Mouse (Mus musculus) embryonic fibroblast, embryonic 13.5 days (primary cell): Measurements from ENCODE around the gene Kcns1. TPM values are rescaled to one million over a fixed set of nuclear protein-coding genes. Genes with fewer than 3 reads are reported as not detected.

Experiments used
- H3K27ac ChIP-seq: 2 replicates; pipeline ENCODE4 v1.5.1; 2012; ENCODE audit warnings: low read length, control low read depth, inconsistent platforms; ENCODE audit not compliant: insufficient read depth
- H3K4me1 ChIP-seq: 2 replicates; pipeline ENCODE4 v1.6.1; 2011; ENCODE audit warnings: low read length; ENCODE audit not compliant: control insufficient read depth, insufficient read depth
- H3K4me3 ChIP-seq: 2 replicates; pipeline ENCODE4 v1.5.1; 2011; ENCODE audit warnings: mild to moderate bottlenecking, control low read depth, low read length; ENCODE audit not compliant: insufficient read depth
- CTCF ChIP-seq: IDR thresholded peaks from 2 replicates; pipeline ENCODE4 v1.5.1; 2011; ENCODE audit warnings: mild to moderate bottlenecking, control low read depth, low read length, moderate library complexity, borderline replicate concordance; ENCODE audit not compliant: insufficient read depth
- POLR2A ChIP-seq: IDR thresholded peaks from 2 replicates; pipeline ENCODE4 v1.6.1; 2011; ENCODE audit warnings: low read depth, mild to moderate bottlenecking, control low read depth, low read length, moderate library complexity
- polyA plus RNA-seq: library from polyadenylated mRNA; stranded (reverse); fragments of >200 nt; gene quantifications from 2 replicates; pipeline ENCODE4 v1.2.4, GENCODE M21; 2011; ENCODE audit warnings: low read depth; ENCODE audit not compliant: missing spikeins, insufficient read length

The Kcns1 gene
- polyA plus RNA-seq, 1 experiment: 1.1 TPM

GRCm38 (mm10) chr2:164150086-164150760, 20.7 kb downstream of the Kcns1 start:
- Histone ChIP-seq H3K4me1 (peaks cover 5% of the 10 kb centered on the region), H3K4me3 (no peak overlapping the region), H3K27ac (peak overlapping the region; percentile 74)
- no peak for TF ChIP-seq CTCF
- TF ChIP-seq POLR2A: no peak

GRCm38 (mm10) chr2:164146556-164146955, 24.4 kb downstream of the Kcns1 start:
- no peak for TF ChIP-seq POLR2A
- TF ChIP-seq CTCF: no peak
- H3K4me3 ChIP-seq: no peak overlapping the region
- peaks cover 5% of the 10 kb centered on the region for H3K4me1 ChIP-seq
- H3K27ac ChIP-seq: no peak overlapping the region

GRCm38 (mm10) chr2:164144541-164144940, 26.4 kb downstream of the Kcns1 start:
- Histone ChIP-seq H3K4me3 (no peak overlapping the region), H3K27ac (no peak overlapping the region), H3K4me1 (peaks cover 6% of the 10 kb centered on the region; the same call in 1 of the 2 replicates)
- no peak for TF ChIP-seq CTCF

GRCm38 (mm10) chr2:164144025-164144424, 26.9 kb downstream of the Kcns1 start:
- Histone ChIP-seq H3K4me1 (peaks cover 6% of the 10 kb centered on the region; the same call in 1 of the 2 replicates), H3K4me3 (no peak overlapping the region), H3K27ac (no peak overlapping the region)
- TF ChIP-seq POLR2A (no peak), CTCF (no peak)

GRCm38 (mm10) chr2:164142021-164142420, 28.9 kb downstream of the Kcns1 start:
- H3K4me3 ChIP-seq: no peak overlapping the region
- H3K27ac ChIP-seq: no peak overlapping the region
- TF ChIP-seq POLR2A: no peak
- TF ChIP-seq CTCF: no peak
- H3K4me1 ChIP-seq: peaks cover 6% of the 10 kb centered on the region; the same call in 1 of the 2 replicates

- TF ChIP-seq CTCF: no peak
- TF ChIP-seq POLR2A: no peak
- Histone ChIP-seq H3K27ac (peak overlapping the region; percentile 17; the same call in 1 of the 2 replicates), H3K4me1 (peaks cover 8% of the 10 kb centered on the region; the same call in 1 of the 2 replicates), H3K4me3 (no peak overlapping the region)
Observed at GRCm38 (mm10) chr2:164137754-164138153, 33.2 kb downstream of the Kcns1 start.

GRCm38 (mm10) chr2:164136393-164136792, 34.5 kb downstream of the Kcns1 start:
- no peak for TF ChIP-seq POLR2A
- TF ChIP-seq CTCF: peak; percentile 48; the same call in 1 of the 2 replicates
- Histone ChIP-seq H3K27ac (no peak overlapping the region), H3K4me3 (no peak overlapping the region), H3K4me1 (peaks cover 8% of the 10 kb centered on the region; the same call in 1 of the 2 replicates)

GRCm38 (mm10) chr2:164135367-164135766, 35.5 kb downstream of the Kcns1 start:
- Histone ChIP-seq H3K27ac (no peak overlapping the region), H3K4me1 (peaks cover 7% of the 10 kb centered on the region; the same call in 1 of the 2 replicates), H3K4me3 (no peak overlapping the region)
- TF ChIP-seq CTCF (no peak), POLR2A (no peak)

GRCm38 (mm10) chr2:164134563-164134962, 36.4 kb downstream of the Kcns1 start:
- TF ChIP-seq CTCF (peak; percentile 64; the same call in 1 of the 2 replicates), POLR2A (no peak)
- Histone ChIP-seq H3K27ac (no peak overlapping the region), H3K4me1 (peaks cover 3% of the 10 kb centered on the region; the same call in 1 of the 2 replicates), H3K4me3 (no peak overlapping the region)

- Histone ChIP-seq H3K4me3 (no peak overlapping the region), H3K27ac (no peak overlapping the region)
- no peak for TF ChIP-seq POLR2A
- no peak for TF ChIP-seq CTCF
Observed at GRCm38 (mm10) chr2:164131586-164131985, 39.3 kb downstream of the Kcns1 start.

More at GRCm38 (mm10) chr2:164131586-164131985, 39.3 kb downstream of the Kcns1 start:
- peaks cover 2% of the 10 kb centered on the region; the same call in 1 of the 2 replicates for H3K4me1 ChIP-seq
